Mouse (Mus musculus) v-Abl transformed pro-B cells (cell line): ENCODE data around the gene Diras2.

Experiments used
- in situ Hi-C, 2 experiments: fragments of 400-800 bp; cut with MboI; formaldehyde crosslinking; loops; one replicate each; pipeline ENCODE4 v1.15.1; 2025; ENCODE audit not compliant: unreplicated experiment in 2 of 2

Diras2 gene

DNA sequence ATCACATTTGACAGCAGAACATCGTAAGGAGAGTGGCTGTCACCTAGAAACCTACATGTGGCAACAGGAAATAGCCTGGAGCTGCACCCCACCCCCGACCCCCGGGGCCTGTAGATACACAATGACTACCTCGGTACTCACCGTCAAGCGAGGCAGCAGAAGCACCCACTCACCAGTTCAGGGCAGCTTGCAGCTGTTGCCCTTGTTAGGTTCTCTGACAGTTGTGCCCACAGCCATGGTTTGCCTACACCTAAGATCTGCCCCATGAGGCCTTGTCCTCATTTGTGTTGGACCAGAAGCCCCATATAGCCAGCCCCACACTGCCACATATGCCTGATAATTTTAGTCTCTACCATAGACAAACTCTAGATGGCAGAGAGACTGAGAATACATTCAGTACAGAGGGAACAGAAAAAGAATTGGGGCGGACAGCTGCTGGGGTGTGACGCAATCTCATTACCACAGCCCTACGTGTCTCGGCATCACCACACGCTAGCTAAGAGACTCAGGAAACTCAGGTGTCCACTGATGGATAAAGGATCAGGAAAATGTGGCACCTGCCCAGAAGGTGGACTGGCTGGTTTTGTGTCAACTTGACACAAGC is 54.0 kb downstream of the Diras2 start:
- in situ Hi-C loops, result no loop called here

- in situ Hi-C loops, result no loop called here
These were observed 54.9 kb downstream of the Diras2 start for GRCm38 (mm10) chr13:52476222-52476621.

DNA sequence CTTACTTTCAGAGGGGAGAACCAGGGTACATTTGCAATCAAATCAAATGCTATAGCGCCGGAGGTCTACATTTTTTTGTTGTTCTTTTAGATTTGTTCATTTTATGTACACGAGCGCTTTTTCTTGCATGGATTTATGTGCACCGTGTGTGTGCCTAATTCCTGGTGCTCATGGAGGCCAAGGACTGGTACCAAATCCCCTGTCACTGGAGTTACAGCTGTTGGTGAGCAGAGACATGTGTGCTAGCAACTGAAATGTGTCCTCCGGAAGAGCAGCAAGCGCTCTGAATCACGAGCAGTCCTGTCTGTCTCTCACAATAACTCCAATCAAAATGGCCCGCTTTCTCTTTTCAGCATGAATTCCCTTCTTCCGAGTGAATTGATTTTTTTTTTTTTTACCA is 55.8 kb downstream of the Diras2 start:
- in situ Hi-C loops, result no loop called here

- in situ Hi-C loops, result no loop called here
These were observed 56.3 kb downstream of the Diras2 start for GRCm38 (mm10) chr13:52474807-52475206.

GRCm38 (mm10) chr13:52469795-52470690 is 61.0 kb downstream of the Diras2 start:
- in situ Hi-C loops, result no loop called here

- in situ Hi-C loops, result no loop called here
These were observed 65.9 kb downstream of the Diras2 start for GRCm38 (mm10) chr13:52465141-52465540.

GRCm38 (mm10) chr13:52459982-52460381 is 71.1 kb downstream of the Diras2 start:
- in situ Hi-C loops, result no loop called here

GRCm38 (mm10) chr13:52457889-52458324 is 73.2 kb downstream of the Diras2 start:
- in situ Hi-C loops, result no loop called here

- in situ Hi-C loops, result no loop called here
These were observed 73.7 kb downstream of the Diras2 start for GRCm38 (mm10) chr13:52457177-52457888.

- in situ Hi-C loops, result no loop called here
These were observed 75.8 kb downstream of the Diras2 start for GRCm38 (mm10) chr13:52455329-52455728.

GRCm38 (mm10) chr13:52454708-52455250 is 76.3 kb downstream of the Diras2 start:
- in situ Hi-C loops, result no loop called here
